Mouse (Mus musculus) kidney, adult 9 months (tissue): ENCODE measurements at regions not wholly inside any gene's neighbourhood (a gene's known extent, or its start where the extent isn't known, plus 50 kb on each side); places are given as distances from the start of the nearest gene placed in this dataset.

ENCODE experiments used
- DNase-seq: peaks from one replicate; pipeline ENCODE4 v3.0.0; 2022

DNA sequence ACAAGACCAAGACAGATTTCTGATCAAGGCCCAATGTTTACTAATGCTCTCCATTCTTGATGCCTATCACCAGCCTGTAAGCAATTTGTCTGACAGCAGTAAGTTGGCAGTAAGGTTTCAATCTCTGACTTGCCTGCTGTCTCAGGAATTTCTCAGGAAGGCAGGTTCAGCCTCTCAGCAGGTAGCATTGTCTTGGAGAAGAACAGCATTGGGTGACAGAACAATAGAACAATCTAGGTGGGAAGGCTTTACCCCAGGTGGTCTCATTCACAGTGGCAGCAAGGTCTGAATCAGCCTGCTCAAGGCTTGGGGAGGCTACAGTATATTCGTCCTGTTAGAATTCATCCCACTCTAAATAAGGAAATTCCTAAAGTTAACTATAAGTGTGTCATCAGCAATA is 81.2 kb upstream of the Chordc1 start:
- no peak for DNase-seq

DNA sequence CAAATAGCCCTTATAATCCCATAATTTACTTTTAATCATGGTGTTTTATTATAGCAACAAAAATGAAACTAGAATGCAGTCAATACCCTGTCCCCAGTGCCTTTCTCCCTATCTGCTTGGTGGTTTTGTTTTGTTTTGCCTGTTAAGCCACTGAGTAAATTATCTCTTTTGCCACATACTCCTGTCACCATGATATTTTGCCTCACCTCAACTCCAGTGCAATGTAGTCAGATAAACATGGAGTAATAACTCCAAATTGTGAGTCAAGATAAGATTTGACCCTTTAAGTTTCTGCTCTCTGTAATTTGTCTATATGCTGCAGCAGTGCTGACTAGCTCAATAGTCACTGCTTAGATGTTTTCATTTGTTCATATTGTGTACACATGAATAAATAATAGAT is 65.3 kb upstream of the Chordc1 start:
- DNase-seq = no peak

DNA sequence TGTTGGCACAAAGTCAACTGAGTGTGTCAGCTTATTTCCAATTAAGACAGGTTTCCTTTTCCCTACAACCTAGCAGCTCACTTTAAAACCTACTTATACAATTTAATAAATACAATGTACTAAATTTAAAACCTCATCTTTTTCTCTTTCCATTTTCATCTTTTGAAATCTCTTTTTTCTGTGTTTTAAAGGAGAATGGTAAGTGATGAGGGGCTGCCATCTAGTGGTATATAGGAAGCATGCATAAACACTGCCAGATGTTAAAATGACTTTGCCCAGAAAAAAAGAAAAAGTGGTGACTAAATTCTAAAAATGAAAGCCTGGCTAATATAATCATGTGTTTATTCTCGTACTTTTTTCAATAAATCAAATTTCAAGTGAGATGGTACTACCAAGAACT is 62.0 kb upstream of the Chordc1 start:
- peak; percentile 3 for DNase-seq
